26 mouse cellular contexts compared by ENCODE assay signal in genomic region chr2:157296105-157296689, GRCm38 (mm10). TPM values are rescaled to one million over a fixed set of nuclear protein-coding genes. Genes with fewer than 3 reads are reported as not detected.
DNase-seq lines count a peak whose midpoint lies in the region; ATAC-seq and TF ChIP-seq lines count a peak whose summit lies in the region.
"Had no signal": no experiment of that assay in that cellular context is flagged by ENCODE, and none has a peak within 500 bp of the region (broad histone marks: within the 10 kb centered on the region; RNA-seq: fewer than 3 reads in every experiment).

No protein-coding gene starts in this region.

- no peak for TF ChIP-seq CTCF in brain, embryonic 14.5 days (IDR thresholded peaks at IDR 0.05; ENCODE audit: borderline replicate concordance, extremely low read depth, insufficient read depth, insufficient read length)
- TF ChIP-seq CTCF in forebrain, postnatal 0 days (IDR thresholded peaks at IDR 0.05; ENCODE audit: low read depth): no peak

- 0 out of 2 replicates have a peak overlapping the region, but pooled peaks have one; percentile 0 for H3K27ac ChIP-seq in embryonic facial prominence, embryonic 14.5 days (replicated peaks; ENCODE audit: low read depth, low read length)
- no peak overlapping the region for H3K27ac ChIP-seq in embryonic facial prominence, embryonic 10.5 days (replicated peaks)
- H3K27ac ChIP-seq in hindbrain, embryonic 15.5 days (replicated peaks): peak overlapping the region; percentile 31; the same call in 1 of the 2 replicates
- H3K27ac ChIP-seq in hindbrain, embryonic 12.5 days: no peak overlapping the region
- H3K27ac ChIP-seq in forebrain, postnatal 0 days (ENCODE audit: low read depth, low read length): peak overlapping the region; percentile 64; the same call in 1 of the 2 replicates
- H3K27ac ChIP-seq: embryonic facial prominence, embryonic 15.5 days; gastrocnemius, adult 2 months; heart, embryonic 13.5 days had no signal

- ATAC-seq in embryonic facial prominence, embryonic 14.5 days (ENCODE audit: low read depth): no peak
- no peak for ATAC-seq in hindbrain, embryonic 15.5 days (ENCODE audit: low FRiP score, low read depth)
- ATAC-seq in hindbrain, embryonic 12.5 days (ENCODE audit: low FRiP score): no peak
- peak; percentile 67 for ATAC-seq in forebrain, postnatal 0 days
- ATAC-seq: CD4-positive, CD25-positive, alpha-beta regulatory T cell, adult 4 months; intestine, embryonic 16.5 days had no signal

- 65% methylated on average over 7 of the region's 7 CpGs for WGBS in embryonic facial prominence, embryonic 14.5 days
- 68% methylated on average over 7 of the region's 7 CpGs for WGBS in embryonic facial prominence, embryonic 10.5 days
- WGBS in hindbrain, embryonic 15.5 days: 72% methylated on average over 7 of the region's 7 CpGs
- 82% methylated on average over 7 of the region's 7 CpGs for WGBS in hindbrain, embryonic 12.5 days
- 39% methylated on average over 7 of the region's 7 CpGs for whole genome bisulfite sequencing in forebrain, postnatal 0 days

- H3K27me3 ChIP-seq in embryonic facial prominence, embryonic 14.5 days (replicated peaks; ENCODE audit: control insufficient read depth, insufficient read depth, low read length): no peaks in the 10 kb centered on the region
- no peaks in the 10 kb centered on the region for H3K27me3 ChIP-seq in embryonic facial prominence, embryonic 10.5 days (replicated peaks; ENCODE audit: low read depth, poor library complexity, severe bottlenecking)
- no peaks in the 10 kb centered on the region for H3K27me3 ChIP-seq in hindbrain, embryonic 15.5 days
- no peaks in the 10 kb centered on the region for H3K27me3 ChIP-seq in hindbrain, embryonic 12.5 days
- no peaks in the 10 kb centered on the region for H3K27me3 ChIP-seq in forebrain, postnatal 0 days (ENCODE audit: insufficient read depth, low read length)
- H3K27me3 ChIP-seq: embryonic facial prominence, embryonic 15.5 days; heart, embryonic 13.5 days had no signal

- no peaks in the 10 kb centered on the region for H3K9me3 ChIP-seq in embryonic facial prominence, embryonic 14.5 days (ENCODE audit: control insufficient read depth, low read length)
- no peaks in the 10 kb centered on the region for H3K9me3 ChIP-seq in embryonic facial prominence, embryonic 10.5 days
- no peaks in the 10 kb centered on the region for H3K9me3 ChIP-seq in hindbrain, embryonic 15.5 days
- H3K9me3 ChIP-seq in hindbrain, embryonic 12.5 days (replicated peaks): no peaks in the 10 kb centered on the region
- no peaks in the 10 kb centered on the region for H3K9me3 ChIP-seq in forebrain, postnatal 0 days (ENCODE audit: low read length)
- H3K9me3 ChIP-seq: embryonic facial prominence, embryonic 15.5 days; G1E; heart, embryonic 13.5 days had no signal

- no peak for TF ChIP-seq POLR2A in brain, embryonic 14.5 days (IDR thresholded peaks at IDR 0.05; ENCODE audit: borderline replicate concordance, extremely low read depth, insufficient read depth, insufficient read length, poor library complexity, severe bottlenecking)

- no peak overlapping the region for H3K4me3 ChIP-seq in embryonic facial prominence, embryonic 14.5 days (ENCODE audit: low read depth, low read length)
- H3K4me3 ChIP-seq in embryonic facial prominence, embryonic 10.5 days: no peak overlapping the region
- no peak overlapping the region for H3K4me3 ChIP-seq in hindbrain, embryonic 15.5 days
- H3K4me3 ChIP-seq in hindbrain, embryonic 12.5 days: no peak overlapping the region
- H3K4me3 ChIP-seq in forebrain, postnatal 0 days (ENCODE audit: low read depth, low read length): no peak overlapping the region
- H3K4me3 ChIP-seq: embryonic facial prominence, embryonic 15.5 days; erythroblast, embryonic 14.5 days; gastrocnemius, adult 2 months; heart, embryonic 13.5 days had no signal

- no peak overlapping the region for H3K4me2 ChIP-seq in embryonic facial prominence, embryonic 14.5 days (ENCODE audit: low read depth, low read length)
- H3K4me2 ChIP-seq in hindbrain, embryonic 15.5 days: no peak overlapping the region
- no peak overlapping the region for H3K4me2 ChIP-seq in hindbrain, embryonic 12.5 days (replicated peaks)
- no peak overlapping the region for H3K4me2 ChIP-seq in forebrain, postnatal 0 days (ENCODE audit: low read depth)
- H3K4me2 ChIP-seq: embryonic facial prominence, embryonic 15.5 days; heart, embryonic 13.5 days had no signal

- H3K36me3 ChIP-seq in embryonic facial prominence, embryonic 14.5 days (ENCODE audit: control insufficient read depth, insufficient read depth, low read length): peaks cover 94% of the 10 kb centered on the region
- peaks cover 99% of the 10 kb centered on the region for H3K36me3 ChIP-seq in embryonic facial prominence, embryonic 10.5 days (replicated peaks)
- peaks cover 81% of the 10 kb centered on the region for H3K36me3 ChIP-seq in hindbrain, embryonic 15.5 days
- peaks cover 90% of the 10 kb centered on the region for H3K36me3 ChIP-seq in hindbrain, embryonic 12.5 days
- H3K36me3 ChIP-seq in forebrain, postnatal 0 days (ENCODE audit: insufficient read depth): peaks cover 55% of the 10 kb centered on the region

- H3K9ac ChIP-seq in embryonic facial prominence, embryonic 14.5 days (ENCODE audit: low read depth, low read length): no peak overlapping the region
- no peak overlapping the region for H3K9ac ChIP-seq in hindbrain, embryonic 15.5 days
- no peak overlapping the region for H3K9ac ChIP-seq in hindbrain, embryonic 12.5 days
- H3K9ac ChIP-seq in forebrain, postnatal 0 days: no peak overlapping the region
- H3K9ac ChIP-seq: embryonic facial prominence, embryonic 15.5 days; heart, embryonic 13.5 days had no signal

- H3K4me1 ChIP-seq in embryonic facial prominence, embryonic 14.5 days (ENCODE audit: control insufficient read depth, insufficient read depth, low read length): no peaks in the 10 kb centered on the region
- peaks cover 8% of the 10 kb centered on the region; the same call in 1 of the 2 replicates for H3K4me1 ChIP-seq in embryonic facial prominence, embryonic 10.5 days
- 0 out of 2 replicates have a peak, but pooled peaks cover 5% of the 10 kb centered on the region for H3K4me1 ChIP-seq in hindbrain, embryonic 15.5 days (replicated peaks)
- H3K4me1 ChIP-seq in hindbrain, embryonic 12.5 days: no peaks in the 10 kb centered on the region
- H3K4me1 ChIP-seq in forebrain, postnatal 0 days (ENCODE audit: insufficient read depth): no peaks in the 10 kb centered on the region
- H3K4me1 ChIP-seq: embryonic facial prominence, embryonic 15.5 days; heart, embryonic 13.5 days had no signal

- no peak for DNase-seq in embryonic facial prominence, embryonic 14.5 days (ENCODE audit: low spot score)
- DNase-seq in embryonic facial prominence, embryonic 10.5 days (ENCODE audit: low spot score): no peak
- peak; percentile 76 for DNase-seq in brain, embryonic 14.5 days (ENCODE audit: low read depth)
- peak; percentile 58 for DNase-seq in forebrain, postnatal 0 days
- DNase-seq in embryo, embryonic 11 days: no peak
- DNase-seq: adrenal gland, adult 8-10 months; adrenal gland, postnatal 36 days; B cell, adult 2 months; cerebellum, adult 11 months; cerebellum, adult 8-10 months; cerebellum, postnatal 14 days; gastrocnemius, adult 2 months; gastrocnemius, postnatal 25 days; heart, adult 11 months; heart, postnatal 36 days had no signal

RNA-seq across cellular contexts. Expression of gene Mroh8, which starts 16.8 kb away (rescaled TPM):
- 0.12 and 0.29 TPM in 2 replicates for polyA plus RNA-seq in embryonic facial prominence, embryonic 14.5 days (2014; fragmentation: Nextera tagmentation; extraction: Ambion mirVana)
- polyA plus RNA-seq in embryonic facial prominence, embryonic 10.5 days (2016; fragmentation: Nextera tagmentation; extraction: Ambion mirVana): 0.73 and 1.0 TPM in 2 replicates
- 0.36 and 0.75 TPM in 2 replicates for polyA plus RNA-seq in hindbrain, embryonic 15.5 days (2015; fragmentation: Nextera tagmentation; extraction: Ambion mirVana)
- 0.62 and 0.68 TPM in 2 replicates for polyA plus RNA-seq in hindbrain, embryonic 12.5 days (2016; fragmentation: Nextera tagmentation; extraction: Ambion mirVana)
- 0.34 and 0.38 TPM in 2 replicates for polyA plus RNA-seq in brain, embryonic 14.5 days (2012; rRNA removed)
- total RNA-seq in forebrain, postnatal 0 days (2014; rRNA removed): 0.38 and 1.2 TPM in 2 replicates
- 0.23 and 0.65 TPM in 2 replicates for polyA plus RNA-seq in forebrain, postnatal 0 days (2015; fragmentation: Nextera tagmentation; extraction: Ambion mirVana)
- polyA plus RNA-seq: CD4-positive, CD25-positive, alpha-beta regulatory T cell, adult 4 months; erythroblast, embryonic 14.5 days had no signal

RNA-seq across cellular contexts. Expression of gene Rpn2, which starts 17.4 kb away (rescaled TPM):
- 310 and 342 TPM in 2 replicates for polyA plus RNA-seq in embryonic facial prominence, embryonic 14.5 days (2014; fragmentation: Nextera tagmentation; extraction: Ambion mirVana)
- 266 and 277 TPM in 2 replicates for polyA plus RNA-seq in embryonic facial prominence, embryonic 10.5 days (2016; fragmentation: Nextera tagmentation; extraction: Ambion mirVana)
- 222 and 223 TPM in 2 replicates for polyA plus RNA-seq in hindbrain, embryonic 15.5 days (2015; fragmentation: Nextera tagmentation; extraction: Ambion mirVana)
- polyA plus RNA-seq in hindbrain, embryonic 12.5 days (2016; fragmentation: Nextera tagmentation; extraction: Ambion mirVana): 224 and 239 TPM in 2 replicates
- 195 and 208 TPM in 2 replicates for polyA plus RNA-seq in brain, embryonic 14.5 days (2012; rRNA removed)
- total RNA-seq in forebrain, postnatal 0 days (2014; rRNA removed): 175 and 198 TPM in 2 replicates
- polyA plus RNA-seq in forebrain, postnatal 0 days (2015; fragmentation: Nextera tagmentation; extraction: Ambion mirVana): 152 and 184 TPM in 2 replicates

RNA-seq across cellular contexts. Expression of gene Ghrh, which starts 51.1 kb away (rescaled TPM):
- 0.51 TPM in 1 of 2 replicates, not detected in the other for polyA plus RNA-seq in embryonic facial prominence, embryonic 14.5 days (2014; fragmentation: Nextera tagmentation; extraction: Ambion mirVana)
- polyA plus RNA-seq in embryonic facial prominence, embryonic 10.5 days (2016; fragmentation: Nextera tagmentation; extraction: Ambion mirVana): 0.34 and 1.3 TPM in 2 replicates
- polyA plus RNA-seq in hindbrain, embryonic 15.5 days (2015; fragmentation: Nextera tagmentation; extraction: Ambion mirVana): 1.2 and 1.3 TPM in 2 replicates
- polyA plus RNA-seq in hindbrain, embryonic 12.5 days (2016; fragmentation: Nextera tagmentation; extraction: Ambion mirVana): 0.46 and 2.8 TPM in 2 replicates
- polyA plus RNA-seq in brain, embryonic 14.5 days (2012; rRNA removed): 2.1 and 2.8 TPM in 2 replicates
- 1.5 and 1.7 TPM in 2 replicates for total RNA-seq in forebrain, postnatal 0 days (2014; rRNA removed)
- 0.74 and 2.8 TPM in 2 replicates for polyA plus RNA-seq in forebrain, postnatal 0 days (2015; fragmentation: Nextera tagmentation; extraction: Ambion mirVana)
- total RNA-seq: adrenal gland, adult 8-10 months; adrenal gland, postnatal 36 days; gastrocnemius, adult 2 months; gastrocnemius, postnatal 25 days; heart, postnatal 36 days had no signal
- polyA plus RNA-seq: CD4-positive, CD25-positive, alpha-beta regulatory T cell, adult 4 months; cortical plate, adult 2 months; embryonic facial prominence, embryonic 15.5 days; erythroblast, embryonic 14.5 days; G1E; heart, embryonic 13.5 days; heart, postnatal 0 days; kidney, adult 2 months had no signal

Comparison
In these comparisons a context has a peak if more than half of its experiments do, and no peak if none do; other contexts are left out.
1. H3K27ac ChIP-seq: peak in embryonic facial prominence, embryonic 14.5 days (single experiment), hindbrain, embryonic 15.5 days (single experiment) and forebrain, postnatal 0 days (single experiment); none in embryonic facial prominence, embryonic 10.5 days (single experiment) and hindbrain, embryonic 12.5 days (single experiment).
2. DNase-seq: peak in brain, embryonic 14.5 days (single experiment) and forebrain, postnatal 0 days (single experiment); none in embryonic facial prominence, embryonic 14.5 days (single experiment), embryonic facial prominence, embryonic 10.5 days (single experiment) and embryo, embryonic 11 days (single experiment).